Mouse (Mus musculus) cerebellum, postnatal 14 days (tissue): ENCODE measurements around the gene Gm21310.
"Not testable (repeated sequence)": the region's sequence is repeated elsewhere in the genome, so short reads cannot be mapped to it uniquely, and the experiment has no call there.

Experiments used
- DNase-seq, 2 experiments: peaks; one replicate each; pipeline ENCODE4 v3.0.0; 2021; ENCODE audit warnings: mixed read lengths in 2 of 2

Gm21310 gene

DNA sequence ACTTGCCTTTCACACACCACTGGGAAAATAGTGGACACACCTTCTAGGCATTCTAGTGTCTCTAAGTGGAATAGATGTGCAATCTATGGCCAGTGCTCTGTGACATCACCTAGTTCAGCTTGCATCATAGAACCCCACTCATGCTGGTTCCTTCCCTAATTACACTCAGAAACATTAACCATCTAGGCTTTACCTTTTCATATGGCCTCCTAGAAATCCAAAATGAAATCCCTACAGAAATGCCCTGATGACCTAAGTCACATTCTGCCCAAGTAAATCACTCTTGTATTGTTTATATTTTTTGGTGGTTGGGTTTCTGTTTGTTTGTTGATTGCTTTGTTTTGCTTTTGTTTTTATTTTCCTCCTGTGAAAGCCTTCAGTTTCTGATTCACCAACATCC, at the start of gene Gm21310:
TSS of gene Gm21310 (minus strand) at position 101 of the 400 bp plus-strand sequence.
- not testable (repeated sequence) for DNase-seq
